Mouse (Mus musculus) bone marrow, adult 2 months (tissue): ENCODE results near the gene Il2ra.

Experiments used
- CTCF ChIP-seq: fragments of 200-500 bp; IDR thresholded peaks from 2 replicates; pipeline ENCODE4 v1.5.1; 2011; ENCODE audit warnings: low read length, control low read depth; ENCODE audit not compliant: control insufficient read depth, insufficient read depth
- POLR2A ChIP-seq: fragments of 200-500 bp; IDR thresholded peaks from 2 replicates; pipeline ENCODE4 v1.6.1; 2011; ENCODE audit warnings: low read depth, mild to moderate bottlenecking, control low read depth, low read length, borderline replicate concordance; ENCODE audit not compliant: control insufficient read depth

GRCm38 (mm10) chr2:11625890-11626289, 16.7 kb upstream of the Il2ra start, which contains the start of gene Gm17490:
- TF ChIP-seq CTCF (no peak), POLR2A (no peak)
